Comparison of ENCODE assay signal across 20 mouse cellular contexts in genomic region chr13:44538238-44538637, GRCm38 (mm10).
DNase-seq lines count a peak whose midpoint lies in the region; ATAC-seq and TF ChIP-seq lines count a peak whose summit lies in the region.
"Had no signal": no experiment of that assay in that cellular context is flagged by ENCODE, and none has a peak within 500 bp of the region (broad histone marks: within the 10 kb centered on the region; RNA-seq: fewer than 3 reads in every experiment).

No protein-coding gene starts in this region.

- TF ChIP-seq POLR2A in bone marrow macrophage, adult 2 months (IDR thresholded peaks at IDR 0.05; ENCODE audit: borderline replicate concordance, low read depth, low read length) = no peak
- no peak for TF ChIP-seq POLR2A in cerebellum, adult 2 months (IDR thresholded peaks at IDR 0.05; ENCODE audit: borderline replicate concordance, insufficient read depth, low read length)

- H3K9me3 ChIP-seq in hindbrain, embryonic 16.5 days (ENCODE audit: control insufficient read depth, low read length) = no peaks in the 10 kb centered on the region
- H3K9me3 ChIP-seq: embryonic facial prominence, embryonic 13.5 days; forebrain, embryonic 12.5 days; heart, embryonic 13.5 days; hindbrain, embryonic 12.5 days had no signal

- TF ChIP-seq CTCF in bone marrow macrophage, adult 2 months (IDR thresholded peaks at IDR 0.05; ENCODE audit: low read depth, low read length) = no peak
- no peak for TF ChIP-seq CTCF in cerebellum, adult 2 months (IDR thresholded peaks at IDR 0.05; ENCODE audit: borderline replicate concordance, insufficient read depth, low read depth, low read length)

- peak; percentile 36 to 55 for DNase-seq in spleen, postnatal 36 days (ENCODE audit: low spot score in 2 of 2)
- no peak for DNase-seq in spleen, postnatal 14 days (ENCODE audit: low spot score in 2 of 2)
- peak; percentile 55 to 74 for DNase-seq in monocyte, adult 2 months (ENCODE audit: low read depth in 1 of 2, low spot score in 2 of 2)
- DNase-seq in cerebellum, adult 2 months = no peak
- DNase-seq in yolk sac, embryonic 10.5 days (ENCODE audit: low spot score) = no peak
- DNase-seq: adrenal gland, postnatal 14 days; cerebellum, adult 9-10 months; cerebellum, postnatal 25 days; gastrocnemius, postnatal 14 days; heart, postnatal 4 days had no signal

- H3K4me2 ChIP-seq in hindbrain, embryonic 16.5 days (ENCODE audit: low read length) = no peak overlapping the region
- H3K4me2 ChIP-seq: embryonic facial prominence, embryonic 13.5 days; forebrain, embryonic 12.5 days; heart, embryonic 13.5 days; hindbrain, embryonic 12.5 days had no signal

- 98% methylated on average over 7 of the region's 7 CpGs for WGBS in cerebellum, adult 2 months
- WGBS in hindbrain, embryonic 16.5 days = 92% methylated on average over 7 of the region's 7 CpGs

- no peaks in the 10 kb centered on the region for H3K27me3 ChIP-seq in cerebellum, adult 2 months (ENCODE audit: control insufficient read depth, insufficient read depth, low read length)
- no peaks in the 10 kb centered on the region for H3K27me3 ChIP-seq in hindbrain, embryonic 16.5 days (replicated peaks; ENCODE audit: control insufficient read depth, insufficient read depth, low read length)
- H3K27me3 ChIP-seq: embryonic facial prominence, embryonic 13.5 days; forebrain, embryonic 12.5 days; heart, embryonic 13.5 days; hindbrain, embryonic 12.5 days; Patski had no signal

- 0 out of 2 replicates have a peak overlapping the region, but pooled peaks have one; percentile 8 for H3K27ac ChIP-seq in bone marrow macrophage, adult 2 months (ENCODE audit: insufficient read depth, low read depth, low read length)
- no peak overlapping the region for H3K27ac ChIP-seq in cerebellum, adult 2 months (ENCODE audit: insufficient read depth, low read length)
- H3K27ac ChIP-seq in hindbrain, embryonic 16.5 days (ENCODE audit: low read depth, low read length) = no peak overlapping the region
- H3K27ac ChIP-seq: embryonic facial prominence, embryonic 13.5 days; forebrain, embryonic 12.5 days; heart, embryonic 13.5 days; hindbrain, embryonic 12.5 days; hindbrain, postnatal 0 days had no signal

- H3K4me1 ChIP-seq in bone marrow macrophage, adult 2 months (ENCODE audit: control insufficient read depth, insufficient read depth, low read length) = peaks cover 24% of the 10 kb centered on the region
- peaks cover 10% of the 10 kb centered on the region; the same call in 1 of the 2 replicates for H3K4me1 ChIP-seq in cerebellum, adult 2 months (ENCODE audit: control insufficient read depth, insufficient read depth, low read length)
- H3K4me1 ChIP-seq in hindbrain, embryonic 16.5 days (ENCODE audit: control insufficient read depth, insufficient read depth, low read depth, low read length) = no peaks in the 10 kb centered on the region
- H3K4me1 ChIP-seq: forebrain, embryonic 12.5 days; heart, embryonic 13.5 days; hindbrain, embryonic 12.5 days had no signal

- no peak for ATAC-seq in hindbrain, embryonic 16.5 days
- ATAC-seq: activated CD4-positive, CD25-positive, alpha-beta regulatory T cell, adult 4 months; forebrain, embryonic 16.5 days; hindbrain, postnatal 0 days; Patski had no signal

- H3K9ac ChIP-seq in hindbrain, embryonic 16.5 days (ENCODE audit: low read depth, low read length) = no peak overlapping the region
- H3K9ac ChIP-seq: embryonic facial prominence, embryonic 13.5 days; forebrain, embryonic 12.5 days; heart, embryonic 13.5 days; hindbrain, embryonic 12.5 days had no signal

- no peaks in the 10 kb centered on the region for H3K36me3 ChIP-seq in hindbrain, embryonic 16.5 days (ENCODE audit: control insufficient read depth, insufficient read depth, low read length)
- H3K36me3 ChIP-seq: embryonic facial prominence, embryonic 13.5 days; forebrain, embryonic 12.5 days; heart, embryonic 13.5 days; hindbrain, embryonic 12.5 days had no signal

- H3K4me3 ChIP-seq in bone marrow macrophage, adult 2 months (ENCODE audit: insufficient read depth, low read length) = no peak overlapping the region
- H3K4me3 ChIP-seq in cerebellum, adult 2 months (replicated peaks; ENCODE audit: insufficient read depth, low read depth, low read length) = no peak overlapping the region
- H3K4me3 ChIP-seq in hindbrain, embryonic 16.5 days (ENCODE audit: low read length) = no peak overlapping the region
- H3K4me3 ChIP-seq: embryonic facial prominence, embryonic 13.5 days; forebrain, embryonic 12.5 days; heart, embryonic 13.5 days; hindbrain, embryonic 12.5 days had no signal

Comparison
In these comparisons a context has a peak if more than half of its experiments do, and no peak if none do; other contexts are left out.
1. DNase-seq: peak in spleen, postnatal 36 days (2 of 2) and monocyte, adult 2 months (2 of 2); none in spleen, postnatal 14 days (0 of 2), cerebellum, adult 2 months (0 of 2) and yolk sac, embryonic 10.5 days (single experiment).